Mouse (Mus musculus): ENCODE measurements around the gene Cldnd2. TPM values are rescaled to one million over a fixed set of nuclear protein-coding genes. Genes with fewer than 3 reads are reported as not detected.

Gene Cldnd2
- total RNA-seq (2012; rRNA removed): not detected in 2 replicates

DNA sequence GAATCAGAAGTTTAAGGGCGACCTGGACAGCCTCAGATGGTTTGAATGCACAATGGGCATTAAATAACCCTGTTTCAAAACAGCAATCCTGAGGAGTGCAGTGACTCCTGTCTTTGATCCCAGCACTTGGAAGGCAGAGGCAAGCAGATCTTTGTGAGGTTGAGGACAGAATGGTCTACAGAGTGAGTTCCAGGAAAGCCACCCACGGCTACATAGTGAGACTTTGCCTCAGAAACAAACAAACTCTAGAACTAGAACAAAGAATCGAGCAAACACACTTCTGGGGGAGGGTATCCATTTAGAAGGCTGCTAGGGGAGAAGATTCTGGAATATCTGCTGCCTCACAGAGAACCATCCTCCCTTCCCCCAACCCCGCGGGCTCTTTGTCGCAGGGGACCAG lies at the start of gene Cldnd2:
Gene Cldnd2 (plus strand): TSS at position 301 of the 400 bp plus-strand sequence.
- in situ Hi-C loops (cut with MboI; ENCODE audit: low sequenced_read_pairs in 2 of 2, unreplicated experiment in 2 of 2): no loop called here
- Histone ChIP-seq H3K27ac (ENCODE audit: insufficient read depth, low read depth, low read length, poor library complexity, severe bottlenecking) (no peak within 1 kb of the TSS), H3K4me1 (ENCODE audit: control insufficient read depth in 2 of 2, insufficient read depth in 2 of 2, low read length in 2 of 2, poor library complexity in 1 of 2) (peaks cover 0 to 6% of the 10 kb centered on the region in 2 experiments; a peak in 2 of 4 replicates), H3K4me3 (ENCODE audit: insufficient read depth in 1 of 2, low read depth in 1 of 2, low read length in 2 of 2, poor library complexity in 1 of 2, severe bottlenecking in 1 of 2) (no peak within 1 kb of the TSS), H3K36me3 (ENCODE audit: control insufficient read depth, insufficient read depth, low read length, poor library complexity, severe bottlenecking) (no peaks in the 10 kb centered on the region), H3K9me3 (ENCODE audit: control insufficient read depth, insufficient read depth, low read depth, low read length) (no peaks in the 10 kb centered on the region), H3K9ac (ENCODE audit: insufficient read depth, low read depth, low read length, poor library complexity, severe bottlenecking) (no peak within 1 kb of the TSS)
- no peak for TF ChIP-seq ZNF384 (IDR thresholded peaks at IDR 0.05; ENCODE audit: low read depth, low read length)
- no peak for TF ChIP-seq CHD2 (IDR thresholded peaks at IDR 0.05; ENCODE audit: low read depth, low read length)
- no peak for TF ChIP-seq MAFK (IDR thresholded peaks at IDR 0.05; ENCODE audit: insufficient read depth, low read depth, low read length)
- no peak for TF ChIP-seq HCFC1 (IDR thresholded peaks at IDR 0.05; ENCODE audit: borderline replicate concordance, insufficient read depth, low read length)
- no peak for TF ChIP-seq ZC3H11A (IDR thresholded peaks at IDR 0.05; ENCODE audit: borderline replicate concordance, low read depth, low read length)
- no peak for DNase-seq (ENCODE audit: low read depth, low spot score)

DNA sequence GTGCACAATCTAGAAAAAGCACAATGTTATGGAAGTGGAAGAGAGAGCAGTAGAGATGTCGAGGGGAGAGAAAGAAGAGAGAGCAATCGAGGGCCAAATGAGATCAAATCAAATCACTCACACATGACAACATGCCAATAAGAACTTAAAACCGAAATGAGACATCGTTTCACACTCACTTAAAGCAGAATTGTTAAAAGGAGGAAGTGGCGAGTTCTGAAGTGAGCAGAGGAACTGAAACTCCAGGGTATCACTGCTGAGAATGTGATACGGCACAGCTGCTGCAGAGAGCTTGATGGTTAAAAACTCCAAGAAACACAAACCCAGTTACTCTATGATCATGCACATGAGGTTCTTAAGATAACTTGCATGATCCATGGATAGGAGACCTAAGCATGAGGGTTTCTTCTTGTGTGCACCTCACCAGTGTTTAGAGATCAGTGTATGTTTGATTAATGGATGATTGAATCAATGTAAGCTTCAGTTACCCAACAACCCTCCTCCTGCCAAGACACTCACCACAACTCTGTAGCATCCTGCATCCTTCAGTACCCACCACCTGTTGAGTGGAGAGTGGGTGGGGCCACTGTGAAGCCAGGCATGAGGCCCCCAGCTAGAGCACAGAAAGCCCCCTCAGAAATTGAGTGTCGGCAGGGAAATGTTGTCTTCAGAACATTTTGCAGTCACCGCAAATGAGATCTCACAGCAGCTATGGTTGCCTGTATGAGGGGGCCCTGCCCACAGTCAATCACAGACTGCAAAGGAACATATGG lies 48.0 kb upstream of the Cldnd2 start:
- DNase-seq (ENCODE audit: low read depth, low spot score): no peak
- in situ Hi-C loops (cut with MboI; ENCODE audit: low sequenced_read_pairs in 2 of 2, unreplicated experiment in 2 of 2): no loop called here
- no peaks in the 10 kb centered on the region for H3K36me3 ChIP-seq (ENCODE audit: control insufficient read depth, insufficient read depth, low read length, poor library complexity, severe bottlenecking)

GRCm38 (mm10) chr7:43399501-43399900 lies 41.1 kb upstream of the Cldnd2 start:
- DNase-seq (ENCODE audit: low read depth, low spot score): no peak

More for the DNA sequence above, 48.0 kb upstream of the Cldnd2 start:
- no peaks in the 10 kb centered on the region for H3K9me3 ChIP-seq (ENCODE audit: control insufficient read depth, insufficient read depth, low read depth, low read length)
- no peak overlapping the region for H3K27ac ChIP-seq (ENCODE audit: insufficient read depth, low read depth, low read length, poor library complexity, severe bottlenecking)
- no peak for TF ChIP-seq MAFK (IDR thresholded peaks at IDR 0.05; ENCODE audit: insufficient read depth, low read depth, low read length)
- TF ChIP-seq HCFC1 (IDR thresholded peaks at IDR 0.05; ENCODE audit: borderline replicate concordance, insufficient read depth, low read length): no peak
- TF ChIP-seq ZC3H11A (IDR thresholded peaks at IDR 0.05; ENCODE audit: borderline replicate concordance, low read depth, low read length): no peak
- TF ChIP-seq CHD2 (IDR thresholded peaks at IDR 0.05; ENCODE audit: low read depth, low read length): no peak
- no peak for TF ChIP-seq ZNF384 (IDR thresholded peaks at IDR 0.05; ENCODE audit: low read depth, low read length)
- no peak overlapping the region for H3K4me3 ChIP-seq (ENCODE audit: insufficient read depth in 1 of 2, low read depth in 1 of 2, low read length in 2 of 2, poor library complexity in 1 of 2, severe bottlenecking in 1 of 2)
- no peaks in the 10 kb centered on the region for H3K4me1 ChIP-seq (ENCODE audit: control insufficient read depth in 2 of 2, insufficient read depth in 2 of 2, low read length in 2 of 2, poor library complexity in 1 of 2)
- no peak overlapping the region for H3K9ac ChIP-seq (ENCODE audit: insufficient read depth, low read depth, low read length, poor library complexity, severe bottlenecking)

GRCm38 (mm10) chr7:43402718-43403117 lies 37.9 kb upstream of the Cldnd2 start:
- H3K36me3 ChIP-seq (ENCODE audit: control insufficient read depth, insufficient read depth, low read length, poor library complexity, severe bottlenecking): no peaks in the 10 kb centered on the region
- no peak overlapping the region for H3K9ac ChIP-seq (ENCODE audit: insufficient read depth, low read depth, low read length, poor library complexity, severe bottlenecking)
- H3K27ac ChIP-seq (ENCODE audit: insufficient read depth, low read depth, low read length, poor library complexity, severe bottlenecking): no peak overlapping the region
- no peaks in the 10 kb centered on the region for H3K4me1 ChIP-seq (ENCODE audit: control insufficient read depth in 2 of 2, insufficient read depth in 2 of 2, low read length in 2 of 2, poor library complexity in 1 of 2)
- in situ Hi-C loops (cut with MboI; ENCODE audit: low sequenced_read_pairs in 2 of 2, unreplicated experiment in 2 of 2): no loop called here
- no peak for TF ChIP-seq MAFK (IDR thresholded peaks at IDR 0.05; ENCODE audit: insufficient read depth, low read depth, low read length)
- DNase-seq (ENCODE audit: low read depth, low spot score): no peak
- no peak overlapping the region for H3K4me3 ChIP-seq (ENCODE audit: insufficient read depth in 1 of 2, low read depth in 1 of 2, low read length in 2 of 2, poor library complexity in 1 of 2, severe bottlenecking in 1 of 2)
- no peaks in the 10 kb centered on the region for H3K9me3 ChIP-seq (ENCODE audit: control insufficient read depth, insufficient read depth, low read depth, low read length)

More at GRCm38 (mm10) chr7:43399501-43399900, 41.1 kb upstream of the Cldnd2 start:
- in situ Hi-C loops (cut with MboI; ENCODE audit: low sequenced_read_pairs in 2 of 2, unreplicated experiment in 2 of 2): no loop called here
- Histone ChIP-seq H3K4me3 (ENCODE audit: insufficient read depth in 1 of 2, low read depth in 1 of 2, low read length in 2 of 2, poor library complexity in 1 of 2, severe bottlenecking in 1 of 2) (no peak overlapping the region), H3K4me1 (ENCODE audit: control insufficient read depth in 2 of 2, insufficient read depth in 2 of 2, low read length in 2 of 2, poor library complexity in 1 of 2) (no peaks in the 10 kb centered on the region), H3K36me3 (ENCODE audit: control insufficient read depth, insufficient read depth, low read length, poor library complexity, severe bottlenecking) (no peaks in the 10 kb centered on the region), H3K9me3 (ENCODE audit: control insufficient read depth, insufficient read depth, low read depth, low read length) (no peaks in the 10 kb centered on the region), H3K9ac (ENCODE audit: insufficient read depth, low read depth, low read length, poor library complexity, severe bottlenecking) (no peak overlapping the region), H3K27ac (ENCODE audit: insufficient read depth, low read depth, low read length, poor library complexity, severe bottlenecking) (no peak overlapping the region)
- no peak for TF ChIP-seq ZNF384 (IDR thresholded peaks at IDR 0.05; ENCODE audit: low read depth, low read length)
- no peak for TF ChIP-seq CHD2 (IDR thresholded peaks at IDR 0.05; ENCODE audit: low read depth, low read length)
- TF ChIP-seq ZC3H11A (IDR thresholded peaks at IDR 0.05; ENCODE audit: borderline replicate concordance, low read depth, low read length): no peak
- no peak for TF ChIP-seq HCFC1 (IDR thresholded peaks at IDR 0.05; ENCODE audit: borderline replicate concordance, insufficient read depth, low read length)
- TF ChIP-seq MAFK (IDR thresholded peaks at IDR 0.05; ENCODE audit: insufficient read depth, low read depth, low read length): no peak
